Mouse (Mus musculus): ENCODE data around the gene Gm45062. TPM values are rescaled to one million over a fixed set of nuclear protein-coding genes. Genes with fewer than 3 reads are reported as not detected.

Gm45062 gene
- polyA plus RNA-seq, 1 experiment from 2014 or later, result 5.5 TPM

DNA sequence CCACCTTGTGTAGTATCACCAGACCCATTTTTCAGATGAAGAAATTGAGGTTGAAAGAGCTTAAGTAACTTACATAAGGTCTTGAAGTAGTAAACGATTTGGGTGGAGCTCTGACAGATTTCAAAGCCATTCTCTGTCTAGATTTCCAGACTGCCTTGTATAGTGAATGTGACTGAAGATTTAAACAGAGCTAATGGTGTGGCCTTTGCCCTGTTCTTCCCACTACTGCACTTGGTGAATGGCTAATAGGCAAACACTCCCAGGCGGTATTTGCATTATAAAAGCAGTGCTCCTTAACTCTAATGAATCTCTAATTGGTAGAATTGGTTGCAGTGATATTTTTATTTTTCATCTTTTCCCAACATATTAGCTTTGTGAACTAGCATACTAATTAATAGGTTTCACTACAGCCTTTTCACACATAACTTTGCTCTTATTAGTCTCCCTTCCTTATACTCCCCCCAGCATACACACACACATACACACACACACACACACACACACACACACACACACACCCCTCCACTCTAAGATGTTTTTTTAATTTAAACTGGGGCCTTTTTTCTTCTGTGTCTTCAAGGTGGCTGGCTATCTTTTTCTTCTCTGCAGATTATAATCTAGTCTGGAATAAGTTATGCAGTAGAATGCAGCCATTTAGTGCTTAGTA lies 109.1 kb downstream of the Gm45062 start:
- Histone ChIP-seq H3K36me3 (ENCODE audit: control insufficient read depth, insufficient read depth, low read length) (no peaks in the 10 kb centered on the region), H3K4me3 (ENCODE audit: low read length) (no peak overlapping the region), H3K4me1 (ENCODE audit: control insufficient read depth, insufficient read depth, low read length) (0 out of 2 replicates have a peak, but pooled peaks cover 2% of the 10 kb centered on the region), H3K27ac (ENCODE audit: low read depth, low read length) (no peak overlapping the region), H3K9me3 (ENCODE audit: control insufficient read depth, low read length) (no peaks in the 10 kb centered on the region), H3K9ac (ENCODE audit: low read depth, low read length) (no peak overlapping the region), H3K27me3 (ENCODE audit: control insufficient read depth, insufficient read depth, low read length) (no peaks in the 10 kb centered on the region), H3K4me2 (replicated peaks; ENCODE audit: low read depth, low read length) (no peak overlapping the region)
- 85% methylated on average over 2 of the region's 2 CpGs for WGBS
- no peak for ATAC-seq (ENCODE audit: low FRiP score, low TSS enrichment)

DNA sequence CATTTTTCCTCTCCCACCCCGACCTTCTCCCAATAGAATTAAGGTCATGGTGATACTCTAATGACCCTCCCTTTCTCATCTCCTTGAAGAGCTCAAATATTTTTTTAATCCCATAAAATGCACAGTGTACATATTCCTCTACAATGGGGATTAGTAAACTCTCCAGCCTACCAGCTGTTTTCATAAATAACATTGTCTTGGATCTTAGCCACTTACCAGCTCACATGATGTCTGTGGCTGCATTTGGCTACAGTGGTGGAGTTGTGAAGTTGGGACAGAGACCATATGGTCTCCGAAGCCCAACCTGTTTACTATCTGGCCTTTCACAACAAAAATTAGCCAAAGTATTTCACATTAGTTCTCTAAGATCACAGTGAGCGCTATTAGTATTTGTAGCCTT lies 111.4 kb downstream of the Gm45062 start:
- Histone ChIP-seq H3K36me3 (ENCODE audit: control insufficient read depth, insufficient read depth, low read length) (no peaks in the 10 kb centered on the region), H3K9ac (ENCODE audit: low read depth, low read length) (no peak overlapping the region), H3K9me3 (ENCODE audit: control insufficient read depth, low read length) (no peaks in the 10 kb centered on the region), H3K4me1 (ENCODE audit: control insufficient read depth, insufficient read depth, low read length) (0 out of 2 replicates have a peak, but pooled peaks cover 2% of the 10 kb centered on the region), H3K27me3 (ENCODE audit: control insufficient read depth, insufficient read depth, low read length) (no peaks in the 10 kb centered on the region), H3K4me2 (replicated peaks; ENCODE audit: low read depth, low read length) (no peak overlapping the region), H3K27ac (ENCODE audit: low read depth, low read length) (no peak overlapping the region), H3K4me3 (ENCODE audit: low read length) (no peak overlapping the region)
- peak; percentile 55; the same call in 1 of the 2 replicates for ATAC-seq (ENCODE audit: low FRiP score, low TSS enrichment)
- 72% methylated on average over 3 of the region's 3 CpGs for WGBS

DNA sequence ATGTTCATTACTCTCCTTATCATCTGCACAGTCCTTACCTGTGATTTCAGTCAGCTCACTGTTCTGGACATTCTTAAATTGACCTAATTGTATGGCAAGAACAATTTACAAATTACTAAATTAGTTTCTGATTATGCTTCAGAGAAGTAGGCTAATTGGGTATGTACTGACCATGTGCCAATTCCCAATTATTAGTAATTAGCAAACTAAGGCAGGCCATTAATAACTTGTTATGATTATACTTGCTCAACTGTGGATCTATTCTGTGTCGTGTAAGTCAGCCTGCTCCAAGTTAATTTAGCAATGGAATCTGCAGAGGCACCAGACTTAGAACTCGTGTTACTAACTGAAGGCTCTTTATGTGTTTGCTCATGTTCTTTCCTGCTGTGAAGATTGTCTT lies 113.8 kb downstream of the Gm45062 start:
- Histone ChIP-seq H3K36me3 (ENCODE audit: control insufficient read depth, insufficient read depth, low read length) (no peaks in the 10 kb centered on the region), H3K4me2 (replicated peaks; ENCODE audit: low read depth, low read length) (no peak overlapping the region), H3K4me3 (ENCODE audit: low read length) (no peak overlapping the region), H3K4me1 (ENCODE audit: control insufficient read depth, insufficient read depth, low read length) (0 out of 2 replicates have a peak, but pooled peaks cover 2% of the 10 kb centered on the region), H3K9me3 (ENCODE audit: control insufficient read depth, low read length) (no peaks in the 10 kb centered on the region), H3K27ac (ENCODE audit: low read depth, low read length) (no peak overlapping the region), H3K9ac (ENCODE audit: low read depth, low read length) (no peak overlapping the region), H3K27me3 (ENCODE audit: control insufficient read depth, insufficient read depth, low read length) (no peaks in the 10 kb centered on the region)
- 75% methylated on average over 2 of the region's 2 CpGs for WGBS
- ATAC-seq (ENCODE audit: low FRiP score, low TSS enrichment), result no peak

DNA sequence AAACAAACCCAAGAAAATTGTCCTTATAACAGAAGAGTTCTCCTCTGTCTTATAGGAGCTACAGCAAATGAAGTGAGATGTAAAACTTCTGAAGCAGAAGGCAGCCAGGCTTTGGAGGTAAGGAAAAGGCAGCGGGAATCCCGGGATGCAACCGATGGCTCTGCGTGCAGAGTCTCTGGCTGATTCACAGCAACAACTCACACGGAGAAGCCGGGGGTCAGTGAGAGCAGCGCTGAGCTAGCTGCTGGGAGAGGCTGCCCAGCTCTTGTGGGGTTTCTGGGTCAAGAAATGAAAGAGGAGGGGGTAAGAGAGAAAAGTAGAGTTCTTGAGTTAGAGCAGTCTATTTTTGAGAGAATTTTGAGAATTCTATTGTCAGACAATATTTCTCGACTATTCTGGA lies 114.6 kb downstream of the Gm45062 start:
- Histone ChIP-seq H3K27me3 (ENCODE audit: control insufficient read depth, insufficient read depth, low read length) (no peaks in the 10 kb centered on the region), H3K4me2 (replicated peaks; ENCODE audit: low read depth, low read length) (no peak overlapping the region), H3K36me3 (ENCODE audit: control insufficient read depth, insufficient read depth, low read length) (no peaks in the 10 kb centered on the region), H3K27ac (ENCODE audit: low read depth, low read length) (no peak overlapping the region), H3K4me3 (ENCODE audit: low read length) (no peak overlapping the region), H3K4me1 (ENCODE audit: control insufficient read depth, insufficient read depth, low read length) (0 out of 2 replicates have a peak, but pooled peaks cover 2% of the 10 kb centered on the region), H3K9me3 (ENCODE audit: control insufficient read depth, low read length) (no peaks in the 10 kb centered on the region), H3K9ac (ENCODE audit: low read depth, low read length) (no peak overlapping the region)
- no peak for ATAC-seq (ENCODE audit: low FRiP score, low TSS enrichment)
- 56% methylated on average over 8 of the region's 8 CpGs for WGBS

DNA sequence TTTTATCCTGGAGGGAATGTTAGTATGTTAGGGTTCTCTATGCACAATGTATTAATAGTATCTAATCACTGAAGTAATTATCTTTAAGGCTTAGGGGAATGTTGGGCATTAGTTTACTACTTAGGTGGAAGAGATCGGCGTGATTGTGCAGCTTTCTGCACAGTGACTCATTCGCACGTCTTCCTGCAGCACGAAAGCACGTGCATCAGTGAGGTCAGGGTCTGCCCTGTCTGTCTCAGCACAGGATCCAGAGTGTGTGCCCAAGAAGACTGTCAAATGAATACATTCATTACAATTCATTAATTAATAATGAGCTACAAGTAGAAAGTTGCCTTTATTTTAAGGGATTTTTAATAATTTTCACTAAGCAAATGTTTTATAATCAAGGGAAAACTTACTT lies 115.0 kb downstream of the Gm45062 start:
- Histone ChIP-seq H3K27me3 (ENCODE audit: control insufficient read depth, insufficient read depth, low read length) (no peaks in the 10 kb centered on the region), H3K4me3 (ENCODE audit: low read length) (no peak overlapping the region), H3K36me3 (ENCODE audit: control insufficient read depth, insufficient read depth, low read length) (no peaks in the 10 kb centered on the region), H3K9ac (ENCODE audit: low read depth, low read length) (no peak overlapping the region), H3K4me1 (ENCODE audit: control insufficient read depth, insufficient read depth, low read length) (0 out of 2 replicates have a peak, but pooled peaks cover 2% of the 10 kb centered on the region), H3K27ac (ENCODE audit: low read depth, low read length) (no peak overlapping the region), H3K9me3 (ENCODE audit: control insufficient read depth, low read length) (no peaks in the 10 kb centered on the region), H3K4me2 (replicated peaks; ENCODE audit: low read depth, low read length) (no peak overlapping the region)
- ATAC-seq (ENCODE audit: low FRiP score, low TSS enrichment), result no peak
- 69% methylated on average over 6 of the region's 6 CpGs for WGBS

DNA sequence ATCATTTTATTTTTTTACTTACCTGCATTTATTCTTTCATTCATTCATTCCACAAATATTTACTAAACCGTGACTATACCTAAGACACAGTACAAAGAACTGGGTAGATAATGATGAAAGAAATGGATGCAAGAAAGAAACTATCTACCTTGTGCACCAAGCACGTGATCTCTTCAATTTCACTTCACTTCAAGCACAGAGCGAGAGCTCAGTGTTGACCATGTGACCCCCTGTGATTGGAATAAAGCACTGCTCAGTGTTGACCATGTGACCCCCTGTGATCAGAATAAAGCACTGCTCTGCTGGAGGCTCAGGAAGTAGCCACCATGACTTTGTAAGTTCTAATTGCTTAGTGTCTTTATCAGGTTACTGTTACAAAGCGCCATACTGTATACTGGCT lies 115.5 kb downstream of the Gm45062 start:
- H3K9me3 ChIP-seq (ENCODE audit: control insufficient read depth, low read length), result no peaks in the 10 kb centered on the region
- WGBS, result 86% methylated on average over 4 of the region's 4 CpGs

DNA sequence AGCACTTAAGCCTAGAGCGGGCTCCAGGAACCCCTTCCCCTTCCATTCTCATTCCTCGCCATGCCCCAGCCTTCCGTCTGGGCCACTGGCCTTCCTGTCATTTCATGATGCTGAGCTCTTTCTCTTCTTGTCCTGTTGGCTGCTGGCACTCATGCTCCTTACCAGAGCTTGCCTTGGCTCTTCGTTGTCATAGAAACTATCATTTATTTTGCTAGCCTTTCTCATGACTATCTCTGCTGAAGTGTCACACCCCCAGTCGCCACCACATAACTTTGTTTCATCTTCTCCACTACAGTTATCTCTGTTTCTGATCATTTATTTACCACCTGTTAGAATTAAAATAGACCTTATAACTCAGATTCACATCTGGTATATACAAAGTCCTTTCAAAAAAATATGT lies 117.1 kb downstream of the Gm45062 start:
- H3K27me3 ChIP-seq (ENCODE audit: control insufficient read depth, insufficient read depth, low read length), result no peaks in the 10 kb centered on the region
- no peaks in the 10 kb centered on the region for H3K36me3 ChIP-seq (ENCODE audit: control insufficient read depth, insufficient read depth, low read length)
- H3K9ac ChIP-seq (ENCODE audit: low read depth, low read length), result no peak overlapping the region
- H3K27ac ChIP-seq (ENCODE audit: low read depth, low read length), result no peak overlapping the region
- ATAC-seq (ENCODE audit: low FRiP score, low TSS enrichment), result no peak
- no peaks in the 10 kb centered on the region for H3K9me3 ChIP-seq (ENCODE audit: control insufficient read depth, low read length)
- no peak overlapping the region for H3K4me3 ChIP-seq (ENCODE audit: low read length)
- H3K4me1 ChIP-seq (ENCODE audit: control insufficient read depth, insufficient read depth, low read length), result no peaks in the 10 kb centered on the region
- no peak overlapping the region for H3K4me2 ChIP-seq (replicated peaks; ENCODE audit: low read depth, low read length)
- WGBS, result 92% methylated on average over 5 of the region's 5 CpGs

More for the DNA sequence above, 115.5 kb downstream of the Gm45062 start:
- Histone ChIP-seq H3K36me3 (ENCODE audit: control insufficient read depth, insufficient read depth, low read length) (no peaks in the 10 kb centered on the region), H3K9ac (ENCODE audit: low read depth, low read length) (no peak overlapping the region), H3K27ac (ENCODE audit: low read depth, low read length) (no peak overlapping the region), H3K4me3 (ENCODE audit: low read length) (no peak overlapping the region), H3K27me3 (ENCODE audit: control insufficient read depth, insufficient read depth, low read length) (no peaks in the 10 kb centered on the region), H3K4me1 (ENCODE audit: control insufficient read depth, insufficient read depth, low read length) (0 out of 2 replicates have a peak, but pooled peaks cover 2% of the 10 kb centered on the region), H3K4me2 (replicated peaks; ENCODE audit: low read depth, low read length) (no peak overlapping the region)
- ATAC-seq (ENCODE audit: low FRiP score, low TSS enrichment), result no peak

DNA sequence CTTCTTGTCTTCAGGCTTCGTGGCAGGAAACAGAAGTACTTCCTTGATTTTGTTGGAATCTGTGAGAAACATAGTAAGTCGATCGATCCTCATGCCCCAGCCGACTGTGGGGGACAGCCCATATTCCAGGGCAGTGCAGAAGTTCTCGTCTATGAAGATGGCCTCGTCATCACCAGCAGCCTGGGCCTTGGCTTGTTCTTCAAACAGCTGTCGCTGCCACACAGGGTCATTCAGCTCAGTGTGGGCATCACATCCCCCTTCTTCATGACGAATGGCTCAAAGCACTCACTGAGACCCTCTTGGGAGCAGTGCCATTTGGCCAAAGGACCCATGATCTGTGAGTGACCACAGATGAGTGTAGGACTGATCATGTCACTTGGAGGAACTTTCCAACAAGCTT lies 118.4 kb downstream of the Gm45062 start:
- 85% methylated on average over 8 of the region's 8 CpGs for WGBS
- Histone ChIP-seq H3K27me3 (ENCODE audit: control insufficient read depth, insufficient read depth, low read length) (no peaks in the 10 kb centered on the region), H3K36me3 (ENCODE audit: control insufficient read depth, insufficient read depth, low read length) (no peaks in the 10 kb centered on the region), H3K9me3 (ENCODE audit: control insufficient read depth, low read length) (no peaks in the 10 kb centered on the region), H3K27ac (ENCODE audit: low read depth, low read length) (no peak overlapping the region), H3K4me3 (ENCODE audit: low read length) (no peak overlapping the region), H3K4me2 (replicated peaks; ENCODE audit: low read depth, low read length) (no peak overlapping the region), H3K4me1 (ENCODE audit: control insufficient read depth, insufficient read depth, low read length) (no peaks in the 10 kb centered on the region), H3K9ac (ENCODE audit: low read depth, low read length) (no peak overlapping the region)
- no peak for ATAC-seq (ENCODE audit: low FRiP score, low TSS enrichment)

DNA sequence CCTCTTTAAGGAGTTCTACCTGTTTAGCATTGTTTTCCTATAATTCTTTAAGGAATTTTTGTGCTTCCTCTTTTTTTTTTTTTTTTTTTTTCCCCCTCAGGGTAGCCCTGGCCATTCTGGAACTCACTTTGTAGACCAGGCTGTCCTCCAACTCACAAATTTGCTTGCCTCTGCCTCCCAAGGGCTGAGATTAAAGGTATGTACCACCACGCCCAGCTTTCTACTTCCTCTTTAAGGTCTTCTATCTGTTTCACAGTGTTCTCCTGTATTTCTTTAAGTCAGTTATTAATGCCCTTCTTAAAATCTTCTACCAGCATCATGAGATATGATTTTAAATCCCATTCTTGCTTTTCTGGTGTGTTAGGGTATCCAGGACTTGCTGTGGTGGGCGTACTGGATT lies 130.1 kb downstream of the Gm45062 start:
- Histone ChIP-seq H3K4me3 (ENCODE audit: low read length) (no peak overlapping the region), H3K4me2 (replicated peaks; ENCODE audit: low read depth, low read length) (no peak overlapping the region)
- ATAC-seq (ENCODE audit: low FRiP score, low TSS enrichment), result no peak

More for the DNA sequence above, 130.1 kb downstream of the Gm45062 start:
- Histone ChIP-seq H3K9me3 (ENCODE audit: control insufficient read depth, low read length) (no peaks in the 10 kb centered on the region), H3K4me1 (ENCODE audit: control insufficient read depth, insufficient read depth, low read length) (no peaks in the 10 kb centered on the region), H3K36me3 (ENCODE audit: control insufficient read depth, insufficient read depth, low read length) (no peaks in the 10 kb centered on the region), H3K27me3 (ENCODE audit: control insufficient read depth, insufficient read depth, low read length) (no peaks in the 10 kb centered on the region), H3K27ac (ENCODE audit: low read depth, low read length) (no peak overlapping the region), H3K9ac (ENCODE audit: low read depth, low read length) (no peak overlapping the region)
- 96% methylated on average over 2 of the region's 2 CpGs for WGBS
